Mouse (Mus musculus) neural tube, embryonic 15.5 days (tissue): ENCODE measurements around the gene Flt4. TPM values are rescaled to one million over a fixed set of nuclear protein-coding genes. Genes with fewer than 3 reads are reported as not detected.

Source experiments
- ATAC-seq: fragments of 200-750 bp; cut with Nextera tagmentation; 2 replicates; pipeline ENCODE4 v1.8.0; 2017; ENCODE audit warnings: mild to moderate bottlenecking, moderate TSS enrichment, moderate library complexity; ENCODE audit not compliant: low FRiP score
- H3K27ac ChIP-seq: fragments of 300-500 bp; sonication (generic); replicated peaks from 2 replicates; pipeline ENCODE4 v1.5.1; 2015; ENCODE audit warnings: mild to moderate bottlenecking, inconsistent platforms
- H3K27me3 ChIP-seq: fragments of 300-500 bp; sonication (generic); replicated peaks from 2 replicates; pipeline ENCODE4 v1.6.1; 2015; ENCODE audit warnings: inconsistent platforms
- H3K36me3 ChIP-seq: fragments of 300-500 bp; sonication (generic); 2 replicates; pipeline ENCODE4 v1.6.1; 2015; ENCODE audit warnings: inconsistent platforms
- H3K4me1 ChIP-seq: fragments of 300-500 bp; sonication (generic); 2 replicates; pipeline ENCODE4 v1.6.1; 2015; ENCODE audit warnings: inconsistent platforms
- H3K4me2 ChIP-seq: fragments of 300-500 bp; sonication (generic); 2 replicates; pipeline ENCODE4 v1.6.1; 2015; ENCODE audit warnings: inconsistent platforms, mild to moderate bottlenecking, moderate library complexity
- H3K4me3 ChIP-seq: fragments of 300-500 bp; sonication (generic); replicated peaks from 2 replicates; pipeline ENCODE4 v1.5.1; 2015; ENCODE audit warnings: mild to moderate bottlenecking, inconsistent platforms
- H3K9ac ChIP-seq: fragments of 300-500 bp; sonication (generic); replicated peaks from 2 replicates; pipeline ENCODE4 v1.6.1; 2015; ENCODE audit warnings: mild to moderate bottlenecking, inconsistent platforms
- H3K9me3 ChIP-seq: fragments of 300-500 bp; sonication (generic); replicated peaks from 2 replicates; pipeline ENCODE4 v1.6.1; 2016; ENCODE audit warnings: inconsistent platforms
- WGBS: fragments of 180-500 bp; shearing (Covaris S2); methylation state at CpG from one replicate; pipeline ENCODE4 v1.1.7; 2015; ENCODE audit warnings: mixed read lengths; 5-methylcytosine and 5-hydroxymethylcytosine counted together
- polyA plus RNA-seq: library from polyadenylated mRNA; unstranded; fragments of >200 nt; fragmentation: Nextera tagmentation; extraction: Ambion mirVana; gene quantifications from 2 replicates; pipeline ENCODE4 v1.2.1, GENCODE M21; 2015

Gene Flt4
- polyA plus RNA-seq, 1 experiment from 2014 or later, result 1.7 TPM

DNA sequence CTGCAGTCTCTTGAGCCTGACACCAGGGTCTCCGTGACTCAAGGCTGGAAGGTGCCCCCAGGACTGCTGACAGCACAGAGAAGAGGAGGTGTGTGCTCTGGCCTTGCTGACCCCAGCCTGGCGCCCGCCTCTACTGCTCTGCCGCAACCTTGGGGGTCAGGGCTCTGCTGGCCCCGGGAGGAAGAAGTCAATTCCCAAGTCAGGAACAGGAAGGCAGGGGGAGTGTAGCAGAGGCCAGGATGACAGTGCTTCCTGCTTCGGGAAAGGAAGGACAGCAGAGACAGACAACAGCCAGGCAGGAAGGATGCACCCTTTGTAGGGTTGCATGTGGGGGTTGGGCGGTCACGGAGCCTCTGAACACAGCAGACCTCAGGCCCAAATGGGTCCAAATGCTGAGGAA lies 9.4 kb downstream of the Flt4 start:
- no peak for ATAC-seq
- H3K4me2 ChIP-seq, result no peak overlapping the region
- H3K36me3 ChIP-seq, result no peaks in the 10 kb centered on the region
- H3K4me3 ChIP-seq, result no peak overlapping the region
- no peaks in the 10 kb centered on the region for H3K9me3 ChIP-seq
- H3K27ac ChIP-seq, result no peak overlapping the region
- no peak overlapping the region for H3K9ac ChIP-seq
- 79% methylated on average over 8 of the region's 8 CpGs for WGBS
- H3K27me3 ChIP-seq, result peaks cover 16% of the 10 kb centered on the region
- H3K4me1 ChIP-seq, result no peaks in the 10 kb centered on the region

DNA sequence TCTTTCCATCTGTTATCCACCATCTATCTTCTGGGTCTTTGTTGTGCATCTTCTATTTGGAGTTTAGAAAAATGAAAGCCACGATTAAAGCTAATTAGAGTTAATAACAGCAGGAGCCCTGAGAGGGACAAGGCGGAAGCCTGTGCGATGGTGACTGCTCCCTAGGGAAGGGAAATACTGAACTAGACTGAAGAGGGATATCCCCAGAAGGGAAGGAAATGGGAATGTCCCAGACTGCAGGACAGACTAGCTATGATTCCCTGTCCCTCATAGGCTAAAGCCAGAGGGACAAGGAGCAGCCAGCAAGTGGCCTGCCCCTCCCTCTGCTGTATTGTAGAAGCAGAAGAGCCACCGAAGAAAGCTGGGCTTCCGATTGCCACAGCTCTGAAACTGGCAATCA lies 12.9 kb downstream of the Flt4 start:
- ATAC-seq, result no peak
- WGBS, result 69% methylated on average over 5 of the region's 5 CpGs

DNA sequence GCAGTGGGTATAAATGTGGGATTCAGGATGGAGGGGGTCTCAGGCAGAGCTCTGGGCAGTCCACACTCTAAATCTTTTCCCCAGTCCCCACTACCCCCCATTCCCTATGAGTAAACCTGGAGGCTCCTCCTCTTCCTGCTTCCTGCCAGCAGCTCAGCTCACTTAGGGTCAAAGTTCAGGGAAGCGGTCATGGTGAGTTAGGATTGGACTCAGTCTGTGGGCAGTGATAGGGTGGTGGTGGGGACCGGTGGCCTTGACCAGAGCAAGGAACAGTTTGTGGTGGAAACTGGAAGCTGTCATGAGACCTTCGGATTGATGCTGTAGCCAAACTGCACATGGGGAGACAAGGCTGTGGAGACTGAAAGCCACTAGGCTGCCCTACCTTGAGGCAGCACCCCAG lies 15.1 kb downstream of the Flt4 start:
- H3K4me3 ChIP-seq, result no peak overlapping the region
- 91% methylated on average over 3 of the region's 3 CpGs for WGBS
- H3K9me3 ChIP-seq, result no peaks in the 10 kb centered on the region
- no peaks in the 10 kb centered on the region for H3K27me3 ChIP-seq
- no peak overlapping the region for H3K27ac ChIP-seq
- no peak overlapping the region for H3K4me2 ChIP-seq
- H3K9ac ChIP-seq, result no peak overlapping the region
- ATAC-seq, result no peak
- H3K36me3 ChIP-seq, result no peaks in the 10 kb centered on the region
- no peaks in the 10 kb centered on the region for H3K4me1 ChIP-seq

More for the DNA sequence above, 12.9 kb downstream of the Flt4 start:
- Histone ChIP-seq H3K27me3 (no peaks in the 10 kb centered on the region), H3K4me1 (no peaks in the 10 kb centered on the region), H3K36me3 (no peaks in the 10 kb centered on the region), H3K4me2 (no peak overlapping the region), H3K27ac (no peak overlapping the region), H3K9ac (no peak overlapping the region), H3K9me3 (no peaks in the 10 kb centered on the region), H3K4me3 (no peak overlapping the region)

DNA sequence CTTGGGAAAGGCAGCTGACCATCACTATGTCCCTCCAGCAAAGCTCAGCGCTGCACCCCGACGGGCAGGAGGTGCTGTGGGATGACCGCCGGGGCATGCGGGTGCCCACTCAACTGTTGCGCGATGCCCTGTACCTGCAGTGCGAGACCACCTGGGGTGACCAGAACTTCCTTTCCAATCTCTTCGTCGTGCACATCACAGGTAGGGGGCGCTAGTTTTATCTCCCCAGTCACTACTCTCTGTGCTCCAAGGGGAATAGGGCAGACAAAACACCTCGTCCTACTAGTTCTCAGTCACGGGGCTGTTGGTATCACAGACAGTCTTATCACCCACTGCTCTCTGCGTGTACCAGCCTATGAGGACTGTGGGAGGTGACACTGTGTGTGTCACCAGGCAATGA lies 16.8 kb downstream of the Flt4 start:
- no peaks in the 10 kb centered on the region for H3K27me3 ChIP-seq
- WGBS, result 68% methylated on average over 15 of the region's 15 CpGs
- no peaks in the 10 kb centered on the region for H3K9me3 ChIP-seq
- no peaks in the 10 kb centered on the region for H3K36me3 ChIP-seq
- H3K4me1 ChIP-seq, result no peaks in the 10 kb centered on the region
- no peak overlapping the region for H3K9ac ChIP-seq
- H3K4me3 ChIP-seq, result no peak overlapping the region
- H3K27ac ChIP-seq, result no peak overlapping the region
- ATAC-seq, result no peak
- no peak overlapping the region for H3K4me2 ChIP-seq

DNA sequence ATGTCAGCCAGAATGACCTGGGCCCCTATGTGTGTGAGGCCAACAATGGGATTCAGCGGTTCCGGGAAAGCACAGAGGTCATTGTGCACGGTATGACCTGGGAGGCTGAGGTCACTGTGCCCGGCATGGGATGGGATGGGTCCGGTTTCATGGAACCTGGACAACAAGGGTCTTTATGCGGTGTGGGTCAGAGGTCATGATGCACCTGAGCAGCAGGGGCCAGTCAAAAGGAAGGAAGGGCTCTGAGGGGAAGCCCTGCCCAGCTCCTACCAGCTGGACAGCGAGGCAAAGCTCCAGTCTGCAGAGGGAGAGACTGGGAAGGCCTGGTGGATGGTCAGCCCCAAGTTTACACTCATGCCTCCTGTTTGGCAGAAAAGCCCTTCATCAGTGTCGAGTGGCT lies 17.7 kb downstream of the Flt4 start:
- no peak overlapping the region for H3K4me3 ChIP-seq
- H3K36me3 ChIP-seq, result no peaks in the 10 kb centered on the region
- H3K9me3 ChIP-seq, result no peaks in the 10 kb centered on the region
- ATAC-seq, result no peak
- H3K4me2 ChIP-seq, result no peak overlapping the region
- H3K27ac ChIP-seq, result no peak overlapping the region
- H3K4me1 ChIP-seq, result no peaks in the 10 kb centered on the region
- H3K27me3 ChIP-seq, result peaks cover 4% of the 10 kb centered on the region; the same call in 1 of the 2 replicates
- 82% methylated on average over 8 of the region's 8 CpGs for WGBS
- no peak overlapping the region for H3K9ac ChIP-seq

DNA sequence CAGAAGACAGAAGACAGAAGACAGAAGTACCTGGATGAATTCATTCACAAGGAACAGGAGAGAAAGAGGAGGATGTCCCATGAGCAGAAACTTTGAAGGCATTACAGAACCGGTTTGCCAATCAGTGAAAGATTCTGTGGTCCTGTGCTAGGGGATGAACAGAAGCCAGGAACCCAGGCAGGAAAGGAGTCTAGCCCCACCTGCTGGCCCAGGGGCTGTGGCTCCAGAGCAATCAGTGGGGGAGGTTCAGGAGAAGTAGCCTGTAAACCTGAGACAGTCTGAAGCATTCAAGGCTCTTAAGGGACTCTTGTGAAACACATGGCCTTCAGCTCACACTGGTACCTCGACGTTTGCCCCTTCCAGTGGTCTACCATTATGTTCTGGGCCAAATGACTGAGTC lies 22.1 kb downstream of the Flt4 start:
- H3K27me3 ChIP-seq, result peaks cover 43% of the 10 kb centered on the region
- no peaks in the 10 kb centered on the region for H3K36me3 ChIP-seq
- H3K9ac ChIP-seq, result no peak overlapping the region
- WGBS, result 43% methylated on average over 3 of the region's 3 CpGs
- H3K4me2 ChIP-seq, result no peak overlapping the region
- ATAC-seq, result no peak
- no peak overlapping the region for H3K27ac ChIP-seq
- H3K9me3 ChIP-seq, result no peaks in the 10 kb centered on the region
- H3K4me1 ChIP-seq, result peaks cover 14% of the 10 kb centered on the region
- no peak overlapping the region for H3K4me3 ChIP-seq

DNA sequence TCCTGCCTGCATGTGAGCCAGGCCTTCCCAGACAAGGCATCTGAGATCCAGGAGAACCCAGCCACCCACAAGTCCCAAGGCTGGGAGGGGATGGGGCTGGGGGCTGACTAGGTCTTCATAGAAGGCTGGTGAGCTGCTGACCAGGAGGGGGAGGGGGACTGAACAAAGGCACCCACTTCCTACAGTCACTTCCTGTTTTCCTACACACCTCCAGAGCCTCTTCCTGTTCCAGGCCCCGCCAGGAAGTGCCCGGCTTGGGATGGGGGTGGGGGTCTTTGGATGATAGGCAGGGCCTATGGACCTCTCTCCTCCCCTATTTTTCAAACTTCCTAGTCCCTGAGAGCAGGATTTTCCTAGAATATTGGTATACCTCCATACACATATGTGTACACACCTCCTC lies 23.2 kb downstream of the Flt4 start:
- peaks cover 54% of the 10 kb centered on the region for H3K27me3 ChIP-seq
- H3K27ac ChIP-seq, result no peak overlapping the region
- 85% methylated on average over 2 of the region's 2 CpGs for WGBS

DNA sequence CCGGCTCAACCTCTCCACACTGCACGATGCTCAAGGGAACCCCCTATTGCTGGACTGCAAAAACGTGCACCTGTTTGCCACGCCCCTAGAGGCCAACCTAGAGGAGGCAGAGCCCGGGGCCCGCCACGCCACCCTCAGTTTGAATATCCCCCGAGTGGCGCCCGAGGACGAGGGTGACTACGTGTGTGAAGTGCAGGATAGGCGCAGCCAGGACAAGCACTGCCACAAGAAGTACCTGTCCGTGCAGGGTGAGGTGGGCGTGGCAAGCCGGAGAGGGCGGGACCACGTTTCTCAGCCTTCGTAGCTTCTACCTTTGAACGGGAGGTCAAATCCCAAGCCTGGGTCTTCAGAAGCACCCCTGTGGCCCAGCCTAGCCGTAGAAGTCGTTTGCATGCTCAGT lies 25.0 kb downstream of the Flt4 start:
- ATAC-seq, result peak; percentile 25; the same call in 1 of the 2 replicates
- H3K4me3 ChIP-seq, result peak overlapping the region; percentile 36
- H3K27ac ChIP-seq, result no peak overlapping the region
- peaks cover 18% of the 10 kb centered on the region for H3K4me1 ChIP-seq
- peak overlapping the region; percentile 61 for H3K4me2 ChIP-seq
- WGBS, result 4% methylated on average over 22 of the region's 22 CpGs
- no peaks in the 10 kb centered on the region for H3K36me3 ChIP-seq
- no peak overlapping the region; the same call in 1 of the 2 replicates for H3K9ac ChIP-seq
- no peaks in the 10 kb centered on the region for H3K9me3 ChIP-seq
- peaks cover 58% of the 10 kb centered on the region for H3K27me3 ChIP-seq

More for the DNA sequence above, 23.2 kb downstream of the Flt4 start:
- ATAC-seq, result no peak
- peaks cover 18% of the 10 kb centered on the region for H3K4me1 ChIP-seq
- no peaks in the 10 kb centered on the region for H3K36me3 ChIP-seq
- H3K9ac ChIP-seq, result no peak overlapping the region
- no peaks in the 10 kb centered on the region for H3K9me3 ChIP-seq
- H3K4me3 ChIP-seq, result no peak overlapping the region
- no peak overlapping the region for H3K4me2 ChIP-seq

DNA sequence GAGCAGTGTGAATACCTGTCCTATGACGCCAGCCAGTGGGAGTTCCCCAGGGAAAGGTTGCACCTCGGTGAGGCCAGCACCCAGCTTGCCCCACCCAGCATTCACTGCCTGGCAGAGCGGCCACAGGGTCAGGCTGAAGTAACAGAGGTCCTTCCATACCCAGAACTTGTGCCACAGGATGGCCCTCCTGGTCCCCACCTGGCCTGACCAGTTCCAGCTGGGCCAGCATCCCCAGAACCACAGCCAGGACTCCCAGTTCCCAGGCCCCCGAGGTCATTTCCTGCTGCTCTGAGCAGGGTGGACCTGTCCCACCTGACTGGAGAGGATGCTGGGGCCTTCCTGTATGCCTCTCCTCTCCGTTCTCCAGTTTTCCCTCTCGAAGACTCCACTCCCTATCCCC lies 26.6 kb downstream of the Flt4 start:
- H3K27me3 ChIP-seq, result peaks cover 58% of the 10 kb centered on the region
- no peak overlapping the region for H3K4me2 ChIP-seq
- H3K4me3 ChIP-seq, result no peak overlapping the region
- no peak overlapping the region for H3K27ac ChIP-seq
- peaks cover 18% of the 10 kb centered on the region for H3K4me1 ChIP-seq
- 77% methylated on average over 6 of the region's 6 CpGs for WGBS
- H3K36me3 ChIP-seq, result no peaks in the 10 kb centered on the region
- H3K9me3 ChIP-seq, result no peaks in the 10 kb centered on the region
- ATAC-seq, result no peak
- no peak overlapping the region for H3K9ac ChIP-seq

DNA sequence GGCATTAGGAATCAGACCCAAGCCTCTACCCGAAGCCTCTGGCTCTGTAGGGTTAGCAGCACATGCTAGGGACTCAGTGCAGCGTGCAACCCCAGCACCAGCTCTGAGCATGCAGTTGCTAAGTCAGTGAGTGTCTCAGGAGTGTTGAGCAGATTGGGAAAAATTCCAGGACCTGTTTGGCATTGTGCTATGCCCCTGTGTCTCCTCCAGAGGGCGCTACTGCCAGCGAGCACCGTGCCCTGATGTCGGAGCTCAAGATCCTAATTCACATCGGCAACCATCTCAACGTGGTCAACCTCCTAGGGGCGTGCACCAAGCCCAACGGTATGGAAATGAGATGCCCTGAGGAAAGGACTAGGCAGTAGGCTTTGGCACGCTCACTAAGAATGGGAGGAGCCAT lies 27.4 kb downstream of the Flt4 start:
- Histone ChIP-seq H3K27me3 (peaks cover 54% of the 10 kb centered on the region), H3K27ac (no peak overlapping the region), H3K36me3 (no peaks in the 10 kb centered on the region), H3K4me1 (peaks cover 18% of the 10 kb centered on the region), H3K9me3 (no peaks in the 10 kb centered on the region), H3K4me3 (0 out of 2 replicates have a peak overlapping the region, but pooled peaks have one; percentile 3), H3K9ac (no peak overlapping the region), H3K4me2 (peak overlapping the region; percentile 36)
- no peak for ATAC-seq
- WGBS, result 5% methylated on average over 11 of the region's 11 CpGs

DNA sequence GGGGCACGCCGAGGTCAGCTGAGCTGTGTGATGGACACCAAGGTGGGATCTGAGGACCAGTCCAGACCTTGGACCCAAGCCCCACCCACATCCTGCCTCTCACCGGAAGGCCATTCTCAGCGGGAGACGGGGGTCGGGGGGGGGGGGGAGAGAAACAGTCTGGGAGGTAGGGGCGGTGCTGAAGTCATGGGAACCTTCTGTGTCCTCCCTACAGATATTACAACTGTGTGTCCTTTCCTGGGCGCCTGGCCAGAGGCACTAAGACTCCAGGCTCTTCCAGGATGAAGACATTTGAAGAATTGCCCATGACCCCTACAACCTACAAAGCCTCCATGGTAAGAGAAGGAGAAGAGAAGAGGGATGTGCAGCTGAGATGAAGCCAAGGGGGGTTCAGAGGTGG lies 36.6 kb downstream of the Flt4 start:
- H3K9ac ChIP-seq, result no peak overlapping the region
- no peaks in the 10 kb centered on the region for H3K9me3 ChIP-seq
- ATAC-seq, result no peak
- no peaks in the 10 kb centered on the region for H3K36me3 ChIP-seq
- 78% methylated on average over 8 of the region's 8 CpGs for WGBS
- no peaks in the 10 kb centered on the region; the same call in 1 of the 2 replicates for H3K4me1 ChIP-seq
- H3K4me3 ChIP-seq, result no peak overlapping the region
- no peak overlapping the region for H3K4me2 ChIP-seq
- H3K27me3 ChIP-seq, result no peaks in the 10 kb centered on the region
- no peak overlapping the region for H3K27ac ChIP-seq

DNA sequence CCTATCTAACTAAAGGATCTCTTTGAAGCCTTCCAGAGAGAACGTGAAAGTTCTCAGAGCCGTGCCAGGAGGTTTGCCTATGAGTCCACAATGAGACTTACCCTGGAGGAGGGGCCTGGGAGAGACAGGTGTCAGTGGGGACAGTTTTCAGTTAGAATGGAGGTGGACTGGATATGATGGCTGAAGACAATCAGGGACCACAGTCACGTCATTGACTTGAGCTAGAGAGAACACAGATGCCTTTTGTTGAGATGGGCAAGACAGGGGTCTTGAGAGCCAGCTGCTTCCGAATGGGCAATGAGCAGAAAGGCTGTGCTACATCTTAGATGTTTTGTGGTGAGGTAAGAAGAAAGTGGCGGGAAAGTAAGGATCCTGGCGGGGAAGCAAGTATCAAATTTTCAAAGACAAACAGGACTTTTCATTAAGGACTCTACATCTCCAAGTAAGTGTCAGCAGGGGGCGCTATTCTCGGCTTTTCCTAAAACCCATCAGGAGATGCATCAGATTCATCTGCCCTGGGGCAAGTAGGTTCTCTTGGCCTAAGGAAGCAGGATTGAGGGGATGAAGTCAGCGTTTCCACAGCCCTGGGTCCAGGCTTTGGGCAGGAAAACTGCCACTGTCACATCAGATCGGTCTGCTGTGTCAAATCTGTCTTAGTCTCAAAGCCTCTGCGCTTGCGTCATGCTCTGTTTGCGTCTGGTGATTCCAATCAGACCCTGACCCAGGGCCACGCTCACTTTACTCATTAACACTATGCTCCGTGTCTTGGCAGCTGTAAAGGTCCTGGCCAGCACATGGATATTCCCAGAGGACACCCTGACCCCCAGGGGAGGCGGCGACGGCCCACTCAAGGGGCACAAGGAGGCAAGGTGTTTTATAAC lies 41.3 kb downstream of the Flt4 start:
- H3K4me2 ChIP-seq, result no peak overlapping the region
- 66% methylated on average over 18 of the region's 18 CpGs for WGBS
- ATAC-seq, result no peak
- no peaks in the 10 kb centered on the region for H3K36me3 ChIP-seq
- H3K9ac ChIP-seq, result no peak overlapping the region
- H3K4me3 ChIP-seq, result no peak overlapping the region
- H3K9me3 ChIP-seq, result no peaks in the 10 kb centered on the region
- peaks cover 4% of the 10 kb centered on the region; the same call in 1 of the 2 replicates for H3K4me1 ChIP-seq
- no peaks in the 10 kb centered on the region for H3K27me3 ChIP-seq
- no peak overlapping the region for H3K27ac ChIP-seq
